Mouse (Mus musculus) R1 (cell line): ENCODE measurements around the gene 3110040N11Rik.
A peak's percentile ranks its signal among the peaks of the same experiment; 100 is the strongest.
"Not testable (repeated sequence)": the region's sequence is repeated elsewhere in the genome, so short reads cannot be mapped to it uniquely, and the experiment has no call there.

Experiments used
- DNase-seq: peaks from one replicate; pipeline ENCODE4 v3.0.0-alpha.2; 2018; ENCODE audit warnings: low read depth, low spot score

The 3110040N11Rik gene

DNA sequence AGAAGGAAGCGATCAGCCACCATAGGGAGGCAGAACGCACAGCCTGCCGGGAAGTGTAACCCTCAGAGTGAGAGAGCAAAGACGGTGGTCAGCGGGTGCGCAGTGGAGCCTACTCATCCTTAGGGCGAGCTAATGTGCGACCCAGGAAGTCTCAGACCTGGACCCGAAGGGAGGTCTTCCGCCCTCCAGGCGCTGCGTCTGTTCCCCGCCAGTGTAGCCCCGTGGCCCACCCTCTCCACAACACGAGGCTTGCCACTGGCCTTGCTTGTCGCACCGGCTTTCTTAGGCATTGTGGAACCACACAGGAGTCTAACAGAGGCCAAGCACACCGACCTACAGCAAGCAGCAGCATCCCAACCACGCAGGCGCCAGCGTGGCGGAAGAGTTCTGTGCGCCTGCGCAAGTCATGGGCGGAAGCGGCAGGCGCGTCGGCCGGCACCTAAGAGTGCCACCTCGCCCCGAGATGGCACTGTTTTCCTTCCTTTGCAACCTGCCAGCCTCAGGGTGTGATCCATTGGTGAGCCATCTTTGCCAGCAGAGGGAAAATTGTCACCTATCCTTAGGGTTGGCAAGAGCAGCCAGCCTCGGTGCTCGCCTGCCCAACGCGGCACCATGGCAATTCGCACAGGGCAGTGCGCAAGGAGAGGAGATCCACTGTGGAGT lies at the start of gene 3110040N11Rik:
TSS of gene 3110040N11Rik (minus strand) at position 384 of the 663 bp plus-strand sequence.
- DNase-seq, result peak; percentile 93

DNA sequence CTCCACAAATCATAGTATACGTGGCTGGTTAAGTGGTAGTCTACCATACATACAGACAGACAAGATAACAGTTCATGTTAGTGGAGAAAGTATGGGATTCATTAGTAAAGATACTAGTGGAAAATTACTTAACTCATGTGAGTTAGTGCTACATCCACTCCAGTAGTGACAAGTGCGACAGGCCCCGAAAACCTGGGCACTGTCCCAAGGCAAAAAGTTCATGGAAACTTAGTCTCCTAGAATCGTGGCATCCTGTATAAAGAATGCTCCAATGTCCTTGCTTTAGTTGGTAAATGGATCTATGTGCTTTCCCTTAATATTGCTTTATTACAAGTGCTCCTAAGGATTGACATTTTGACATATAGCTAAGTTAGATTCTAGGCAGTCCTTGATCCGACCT lies 48.5 kb upstream of the 3110040N11Rik start:
- not testable (repeated sequence) for DNase-seq

DNA sequence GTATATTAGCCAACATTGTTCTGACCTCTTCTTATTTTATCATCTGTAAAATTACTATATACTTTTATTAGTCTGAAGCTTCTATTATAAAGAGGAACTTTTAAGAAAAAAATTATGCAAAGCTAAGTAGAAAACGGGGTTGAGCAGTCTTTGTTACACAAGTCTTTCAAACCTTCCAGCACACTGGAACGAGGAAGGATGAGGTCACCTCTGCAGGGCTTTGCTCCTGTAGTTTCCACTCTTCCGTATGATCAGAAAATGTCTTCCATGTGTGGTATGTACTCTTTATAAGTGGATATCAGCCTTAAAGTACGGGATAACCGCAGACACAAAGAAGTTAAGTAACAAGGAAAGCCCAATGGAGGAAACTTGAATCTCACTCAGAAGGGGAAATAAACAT lies 46.2 kb upstream of the 3110040N11Rik start:
- no peak for DNase-seq

DNA sequence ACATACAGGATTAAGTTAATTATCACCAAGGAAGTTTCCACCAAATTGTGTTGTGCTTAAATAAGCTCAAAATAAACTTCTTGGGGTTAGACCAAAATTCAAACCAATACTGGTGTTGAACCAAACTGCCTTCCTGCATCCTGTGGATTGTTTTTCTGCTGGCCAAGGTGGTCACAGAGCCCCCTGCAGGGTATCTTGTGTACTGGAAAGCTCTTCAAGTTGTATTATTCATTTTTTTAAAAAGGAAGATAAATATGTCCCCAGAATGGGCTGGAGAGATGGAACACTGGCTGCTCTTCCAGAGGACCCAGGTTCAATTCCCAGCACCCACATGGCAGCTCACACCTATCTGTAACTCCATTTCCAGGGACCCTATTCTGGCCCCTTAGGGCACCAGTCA lies 45.6 kb upstream of the 3110040N11Rik start:
- DNase-seq, result no peak

DNA sequence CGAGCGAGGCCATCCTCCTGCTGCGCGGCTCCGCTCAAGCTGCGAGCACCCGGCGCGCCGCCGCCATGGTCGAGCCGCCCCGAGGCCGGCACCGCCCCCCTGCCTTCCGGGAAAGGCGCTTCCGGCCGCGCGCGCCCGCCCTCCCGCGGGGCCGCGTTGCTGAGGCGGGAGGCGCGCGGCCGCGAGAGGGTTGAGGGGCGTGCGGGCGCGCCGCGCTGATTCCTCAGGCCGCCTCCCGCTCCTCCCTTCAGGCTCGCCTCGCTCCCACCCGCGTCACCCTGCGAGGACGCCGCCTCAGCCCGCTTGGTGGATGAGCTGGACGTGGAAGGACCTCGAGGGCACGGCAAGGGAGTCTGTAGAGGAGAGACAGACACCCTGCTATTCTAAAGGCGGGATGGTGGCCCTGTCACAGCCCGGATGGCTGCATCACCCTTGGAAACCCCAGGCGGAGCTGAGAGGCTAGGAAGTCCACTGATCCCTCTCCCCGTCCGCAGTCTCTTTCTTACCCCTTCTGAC lies 40.2 kb upstream of the 3110040N11Rik start, which contains the start of gene Btbd1:
TSS of gene Btbd1 (minus strand) at position 53 of the 516 bp plus-strand sequence.
- DNase-seq, result peak; percentile 78

DNA sequence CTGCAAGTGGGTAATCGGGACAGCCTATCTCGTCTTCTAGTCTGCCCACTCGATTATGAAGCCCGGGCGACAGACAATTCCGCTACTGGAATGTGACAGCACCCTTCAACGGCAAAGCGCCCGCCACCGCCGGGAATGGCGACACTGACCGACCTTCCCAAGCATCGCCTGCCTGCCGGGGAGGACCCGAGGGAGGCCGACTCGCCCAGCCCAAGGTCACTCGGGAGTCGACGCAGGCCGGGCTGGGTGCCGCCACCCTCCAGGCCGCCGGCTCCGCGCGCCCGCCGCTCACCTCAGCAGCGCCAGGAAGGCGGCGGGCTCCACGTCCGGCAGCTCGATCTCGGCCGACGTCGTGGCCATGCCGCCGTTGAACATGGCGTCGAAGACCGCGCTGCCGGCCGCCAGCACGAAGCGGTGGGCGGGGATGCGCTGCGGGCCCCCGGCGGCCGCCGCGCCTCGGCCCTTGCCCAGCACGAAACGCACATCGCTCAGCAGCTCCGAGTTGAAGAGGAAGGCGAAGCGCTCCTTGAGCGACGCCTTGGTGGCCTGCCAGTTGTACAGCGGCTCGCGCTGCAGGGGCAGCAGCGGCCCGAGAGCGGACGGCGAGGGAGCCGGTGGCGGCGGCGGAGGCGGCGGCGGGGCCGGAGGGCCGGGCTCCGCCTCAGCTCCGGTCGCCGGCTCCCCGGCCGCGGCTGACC lies 39.6 kb upstream of the 3110040N11Rik start:
- DNase-seq, result peak; percentile 46

DNA sequence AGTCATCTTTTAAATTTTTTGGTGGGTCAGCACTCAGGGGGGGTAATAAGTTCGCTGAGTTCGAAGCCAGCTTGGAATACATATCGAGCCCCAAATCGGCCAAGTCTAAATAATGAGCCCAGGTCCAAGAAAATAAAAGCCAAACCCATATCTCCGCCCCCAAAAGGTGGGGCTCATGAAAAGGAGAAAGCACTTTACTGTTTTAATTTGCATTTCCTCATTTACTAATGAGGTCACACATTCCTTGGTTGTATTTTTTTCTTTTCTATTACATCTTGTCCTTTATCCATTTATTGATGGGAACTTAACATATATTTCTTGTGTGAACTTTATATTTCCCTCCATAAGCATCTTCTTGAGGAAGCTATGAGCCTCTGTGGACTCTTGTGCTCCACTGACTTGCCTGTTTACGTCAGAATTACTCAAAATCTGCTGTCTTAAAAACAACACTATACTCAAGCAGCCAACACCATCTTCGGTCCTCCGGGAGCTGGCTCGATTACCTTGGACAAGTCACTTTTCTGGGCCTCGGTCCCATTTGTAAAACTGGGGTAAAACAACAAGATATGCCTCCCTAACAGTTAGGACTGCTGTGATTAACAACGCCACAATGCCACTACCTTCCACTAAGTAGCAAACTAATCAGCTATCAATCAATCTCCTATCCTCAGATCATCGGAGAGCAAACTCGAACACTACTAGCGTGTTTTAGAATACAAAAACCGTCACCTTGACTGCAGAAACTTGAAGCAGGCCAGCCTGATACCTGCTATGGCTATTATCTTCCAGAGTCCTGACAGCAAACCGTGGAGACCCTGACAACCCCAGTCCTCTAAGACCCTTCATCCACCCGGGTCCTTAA lies 38.8 kb upstream of the 3110040N11Rik start:
- peak; percentile 27 for DNase-seq

DNA sequence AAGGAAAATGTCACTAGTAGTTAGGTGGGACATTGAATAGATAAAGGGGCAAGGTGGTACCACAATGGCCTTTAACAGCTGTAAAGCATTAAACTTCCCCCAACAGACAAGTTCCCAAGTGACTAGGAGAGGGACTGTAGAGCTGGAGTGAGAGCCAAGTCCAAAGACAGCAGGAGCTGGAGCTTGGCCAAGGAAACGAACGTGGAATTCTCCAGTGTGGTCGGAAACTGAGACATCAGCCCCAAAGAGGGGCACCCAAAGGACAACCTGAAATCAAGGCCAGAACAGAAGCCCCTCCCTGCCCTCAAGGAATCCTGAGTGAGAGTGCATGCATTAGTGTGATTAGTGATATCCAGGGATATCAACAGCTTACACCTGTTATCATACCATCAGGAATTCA lies 36.1 kb upstream of the 3110040N11Rik start:
- no peak for DNase-seq

DNA sequence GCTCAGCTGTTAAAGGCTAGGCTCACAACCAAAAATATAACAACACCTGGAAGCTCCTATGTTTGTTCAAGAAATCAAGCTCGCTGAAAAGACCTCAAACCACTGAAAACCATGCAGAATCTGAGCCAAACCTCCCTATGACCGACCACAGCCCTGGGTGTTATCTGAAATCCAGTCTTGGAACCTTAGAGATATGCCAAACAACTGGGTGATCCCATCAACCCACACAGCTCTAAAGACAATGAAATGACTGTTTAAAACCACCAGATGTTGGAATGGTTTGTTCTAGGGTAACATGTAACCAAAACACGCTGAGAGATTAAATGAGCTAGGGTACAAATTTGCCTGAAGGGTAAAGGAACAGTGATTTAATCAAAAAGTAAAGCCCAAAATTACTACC lies 35.6 kb upstream of the 3110040N11Rik start:
- DNase-seq, result no peak

DNA sequence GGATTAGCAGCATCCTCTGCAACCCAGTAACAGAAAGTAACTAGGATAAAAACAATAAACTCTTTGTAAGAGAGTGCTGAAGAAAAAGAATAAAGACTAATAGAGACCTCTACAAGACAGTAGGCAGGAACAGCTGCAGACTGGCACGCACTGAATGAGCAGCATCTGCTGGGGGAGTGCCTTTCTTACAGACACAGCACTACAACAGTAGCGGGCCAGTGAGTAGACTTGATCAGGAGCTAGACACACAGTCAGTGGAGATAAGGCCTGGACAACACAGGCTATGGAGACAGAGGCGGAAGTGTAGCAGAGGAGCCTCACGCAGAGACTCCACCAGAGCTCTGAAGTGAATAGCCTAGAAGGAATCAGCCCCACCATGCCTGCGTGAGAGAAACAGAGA lies 16.8 kb upstream of the 3110040N11Rik start:
- DNase-seq, result no peak

DNA sequence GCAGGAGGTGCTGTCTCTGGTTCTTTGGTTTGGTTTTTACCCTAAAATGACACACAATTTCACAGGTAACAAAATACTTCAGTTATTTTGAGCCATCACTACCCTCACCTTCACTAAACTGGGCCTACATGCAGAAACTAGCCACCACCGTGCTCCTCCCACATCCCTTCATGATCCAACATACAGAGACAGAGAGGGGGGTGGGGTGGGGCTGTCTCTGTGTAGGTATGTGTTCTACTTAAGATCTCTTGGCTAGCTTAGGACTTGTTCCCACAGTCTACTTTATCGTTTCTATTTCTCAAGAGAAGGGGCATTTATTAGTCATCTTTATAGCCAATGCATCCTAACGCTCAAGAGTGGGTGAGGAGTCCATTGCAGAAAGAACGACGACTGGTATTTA lies 742 bp downstream of the 3110040N11Rik start:
- peak; percentile 30 for DNase-seq

DNA sequence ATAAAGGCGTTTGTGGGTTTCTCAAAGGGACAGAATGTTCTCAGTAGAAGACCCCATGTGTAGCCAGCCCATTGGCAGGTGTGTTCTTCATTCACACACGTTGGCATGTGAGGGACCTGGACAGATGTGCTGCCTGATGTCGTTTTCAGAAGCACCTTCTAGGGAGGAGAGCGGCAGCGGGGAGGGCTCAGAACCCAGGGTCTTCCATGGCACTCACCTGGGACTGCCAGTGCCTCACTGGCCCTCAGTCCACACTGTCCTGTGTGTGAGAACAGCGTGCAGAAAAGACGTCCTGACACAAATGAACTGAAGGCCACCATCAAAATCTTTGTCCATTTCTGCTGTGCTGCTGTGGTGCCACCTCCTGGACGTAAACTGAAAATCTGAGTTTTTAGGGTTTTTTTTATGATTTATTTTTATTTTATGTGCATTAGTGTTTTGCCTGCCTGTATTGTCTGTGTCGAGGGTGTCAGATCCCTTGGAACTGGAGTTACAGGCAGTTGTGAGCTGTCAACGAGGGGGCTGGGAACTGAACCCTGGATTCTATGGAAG lies 11.5 kb downstream of the 3110040N11Rik start:
- no peak for DNase-seq

DNA sequence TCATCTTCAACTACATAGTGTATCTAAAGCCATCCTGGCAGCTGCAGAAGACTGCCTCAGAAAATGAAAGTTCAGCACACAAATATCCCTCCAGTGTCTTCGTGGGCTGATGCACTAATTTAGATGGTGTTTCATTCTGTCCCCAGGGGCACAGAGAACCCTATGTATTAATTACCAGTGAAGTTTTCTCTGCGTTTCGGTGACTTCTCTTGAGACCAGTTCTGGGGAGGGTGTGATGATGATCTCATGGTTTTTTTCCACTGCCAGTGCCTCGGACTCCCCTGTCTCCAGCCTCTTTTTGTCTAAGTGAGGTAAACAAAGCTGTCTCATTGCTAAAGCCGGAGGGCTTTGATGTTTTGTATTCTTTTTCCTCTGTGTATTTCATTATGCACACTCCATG lies 14.0 kb downstream of the 3110040N11Rik start:
- DNase-seq, result no peak

DNA sequence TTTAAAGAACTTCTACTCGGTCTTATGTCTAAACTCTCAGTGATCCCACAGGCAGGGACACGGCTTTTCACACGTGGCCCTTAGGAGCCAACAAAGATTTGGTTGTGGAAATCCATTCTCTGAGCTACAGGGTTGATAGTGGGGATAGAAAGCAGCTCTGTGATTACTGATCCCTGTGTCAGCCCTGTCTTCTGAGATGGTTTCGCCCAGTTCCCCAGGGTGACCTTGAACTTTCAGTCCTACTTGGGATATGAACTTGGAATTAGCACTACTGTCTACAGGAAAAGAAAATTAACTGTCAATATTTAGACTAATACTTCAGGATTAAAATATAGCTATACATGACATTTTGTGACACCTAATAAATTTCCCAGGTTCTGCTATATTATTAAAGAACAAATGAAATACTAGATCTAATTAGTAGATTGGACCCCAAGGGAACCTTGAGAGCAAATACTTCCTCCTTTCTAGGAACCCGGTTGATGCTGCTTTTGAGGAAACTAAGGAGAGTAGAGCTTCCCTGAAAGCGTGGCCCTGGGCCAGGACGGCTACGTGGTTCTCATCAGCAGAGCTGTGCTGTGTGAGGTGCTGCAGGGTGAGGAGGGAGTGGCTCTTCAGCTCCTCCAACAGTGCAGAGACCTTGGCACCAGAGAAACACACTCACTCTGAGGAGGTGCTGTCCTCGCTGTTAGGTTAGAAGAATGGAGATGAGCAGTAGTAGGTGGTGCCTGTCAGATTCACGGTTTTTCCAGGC lies 16.3 kb downstream of the 3110040N11Rik start:
- peak; percentile 32 for DNase-seq

DNA sequence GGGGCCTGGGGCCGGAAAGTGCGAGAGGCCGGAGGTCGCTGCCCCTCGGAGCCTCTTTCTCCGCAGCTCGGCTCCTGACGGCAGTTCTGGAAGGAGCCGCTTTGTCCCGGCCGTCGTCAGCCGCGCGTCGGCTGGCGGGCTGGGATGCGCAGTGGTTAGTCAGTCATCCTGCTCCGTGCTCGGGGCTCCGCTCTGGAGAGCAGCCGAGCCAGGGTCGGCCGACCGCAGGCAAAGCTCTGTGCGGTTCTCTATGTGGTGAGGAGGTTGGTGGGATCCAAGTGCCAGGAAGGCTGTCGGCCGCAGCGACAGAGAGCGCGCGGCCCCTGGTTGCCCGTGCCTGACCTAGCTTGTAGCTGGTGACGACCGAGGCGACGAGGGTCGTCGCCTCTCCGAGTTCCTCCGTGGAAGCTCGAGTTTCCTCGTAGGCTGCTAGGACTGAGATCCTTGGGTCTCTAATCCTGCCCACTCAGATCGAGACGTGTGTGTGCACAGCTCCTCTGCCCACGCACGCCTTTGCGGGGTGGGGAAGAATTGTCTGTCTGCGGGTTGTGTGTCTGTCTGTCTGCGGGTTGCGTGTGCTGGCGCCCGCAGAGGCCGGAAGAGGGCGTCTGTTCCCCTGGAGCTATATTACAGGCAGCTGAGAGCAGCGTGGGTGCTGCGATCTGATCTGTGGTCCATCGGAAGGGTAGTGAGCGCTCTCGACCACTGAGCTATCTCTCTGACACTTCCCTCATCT lies 26.0 kb downstream of the 3110040N11Rik start:
- DNase-seq, result peak; percentile 86

DNA sequence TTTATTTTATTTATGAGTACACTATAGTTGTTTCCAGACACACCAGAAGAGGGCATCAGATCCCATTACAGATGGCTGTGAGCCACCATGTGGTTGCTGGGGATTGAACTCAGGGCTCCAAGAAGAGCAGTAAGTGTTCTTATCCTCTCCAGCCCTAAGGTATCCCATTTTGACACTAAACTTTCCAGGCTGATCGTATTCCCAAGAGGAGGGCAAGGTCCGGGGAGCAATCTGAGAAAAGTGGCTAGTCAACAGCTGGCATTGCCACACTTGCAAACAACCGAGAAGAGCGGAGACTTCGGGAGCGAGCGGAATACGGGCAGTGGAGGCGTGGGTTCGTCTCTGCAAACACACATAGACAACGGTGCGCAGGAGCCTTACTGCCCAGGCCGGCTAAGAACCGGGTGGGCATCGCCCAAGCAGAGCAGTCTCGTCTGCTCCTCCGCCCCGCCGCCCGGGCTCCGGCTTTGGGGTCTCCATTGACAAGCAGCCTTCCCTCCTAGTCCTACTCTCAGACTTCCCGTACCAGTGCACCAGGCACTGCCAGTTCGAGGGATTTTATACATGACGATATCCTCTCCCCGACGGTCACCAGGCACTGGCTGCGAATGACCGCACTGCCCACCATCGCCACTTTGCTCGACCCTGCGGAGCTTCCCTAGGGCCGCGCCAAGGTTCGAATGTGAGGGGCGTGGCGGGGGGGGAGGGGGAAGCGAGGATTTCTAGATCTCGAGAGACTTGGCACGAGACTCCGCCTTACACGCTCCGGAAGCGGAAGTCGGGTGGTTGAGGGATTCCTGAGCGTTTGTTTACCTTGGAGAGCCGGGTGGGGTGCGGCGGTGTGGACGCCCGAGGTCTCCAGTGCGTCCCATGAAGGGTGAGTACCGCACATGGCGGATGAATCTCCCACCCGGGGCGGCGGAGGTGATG lies 26.8 kb downstream of the 3110040N11Rik start, which contains the start of gene Ramac:
TSS of gene Ramac (plus strand) at position 746 of the 930 bp plus-strand sequence.
- peak; percentile 98 for DNase-seq

DNA sequence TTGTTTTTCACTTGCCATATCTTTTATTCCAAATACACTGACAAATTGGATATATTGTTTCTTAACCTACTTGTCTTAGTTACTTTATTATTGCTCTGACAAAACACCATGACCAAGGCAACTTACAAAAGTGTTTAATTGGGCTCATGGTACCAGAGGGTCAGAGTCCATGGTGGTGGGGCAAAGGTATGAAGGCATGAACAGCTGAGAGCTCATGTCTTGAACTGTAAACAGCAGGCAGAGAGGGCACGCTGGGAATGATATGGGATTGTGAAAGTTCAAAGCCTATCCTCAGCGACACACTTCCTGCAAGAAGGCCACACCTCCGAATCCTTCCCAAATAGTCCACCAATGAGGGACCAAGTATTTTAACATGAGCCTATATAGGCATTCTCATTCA lies 41.3 kb downstream of the 3110040N11Rik start:
- no peak for DNase-seq

DNA sequence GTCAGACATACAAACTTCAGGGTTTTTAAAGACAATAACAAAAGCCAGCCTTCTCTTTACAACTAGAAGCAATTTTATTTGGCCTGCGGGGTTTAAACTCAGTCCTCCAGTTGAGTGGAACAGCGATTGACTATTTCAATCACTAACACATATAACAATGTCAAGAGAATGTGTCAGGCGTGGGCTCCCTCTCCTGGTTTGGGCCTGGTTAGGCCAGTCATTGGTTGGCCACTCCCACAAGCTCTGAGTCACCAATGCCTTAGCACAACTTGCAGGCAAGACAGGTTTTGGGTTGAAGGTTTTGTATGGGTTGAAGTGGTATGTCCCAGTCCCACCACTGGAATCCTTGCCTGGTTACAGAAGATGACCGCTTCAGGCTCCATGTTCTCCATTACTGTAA lies 45.1 kb downstream of the 3110040N11Rik start:
- DNase-seq, result peak; percentile 57

DNA sequence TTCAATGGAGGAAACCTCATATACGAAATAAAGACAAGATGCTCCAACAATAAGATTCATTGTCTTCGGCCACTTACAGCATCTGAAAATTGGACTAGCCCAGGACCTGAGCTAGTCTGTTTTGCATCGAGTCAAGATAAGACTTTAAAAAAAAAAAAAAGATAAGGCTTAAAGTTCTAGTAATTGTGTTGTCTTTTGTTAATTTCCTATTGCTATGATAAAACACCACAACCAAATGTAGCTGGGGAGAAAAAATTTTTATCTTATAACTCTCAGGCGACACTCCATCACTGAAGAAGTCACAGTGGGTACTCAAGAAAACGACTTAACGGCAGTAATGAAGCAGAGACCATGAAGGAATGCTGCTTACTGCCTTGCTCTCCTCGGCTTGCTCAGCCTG lies 49.3 kb downstream of the 3110040N11Rik start:
- no peak for DNase-seq
